Mouse (Mus musculus) adrenal gland, adult 8-10 months (tissue): ENCODE results near the gene Rasgrp1. TPM values are rescaled to one million over a fixed set of nuclear protein-coding genes. Genes with fewer than 3 reads are reported as not detected.

ENCODE experiments used
- DNase-seq: peaks from one replicate; pipeline ENCODE4 v3.0.0; 2022
- total RNA-seq, 4 experiments: library from RNA; stranded (reverse); gene quantifications; 2 replicates each; pipeline ENCODE4 v1.2.4; 2022

The Rasgrp1 gene
- total RNA-seq, 4 experiments from 2014 or later: 0.67 to 2.0 (median 0.90) TPM

GRCm38 (mm10) chr2:117331634-117332033, 11.2 kb downstream of the Rasgrp1 start:
- no peak for DNase-seq

DNA sequence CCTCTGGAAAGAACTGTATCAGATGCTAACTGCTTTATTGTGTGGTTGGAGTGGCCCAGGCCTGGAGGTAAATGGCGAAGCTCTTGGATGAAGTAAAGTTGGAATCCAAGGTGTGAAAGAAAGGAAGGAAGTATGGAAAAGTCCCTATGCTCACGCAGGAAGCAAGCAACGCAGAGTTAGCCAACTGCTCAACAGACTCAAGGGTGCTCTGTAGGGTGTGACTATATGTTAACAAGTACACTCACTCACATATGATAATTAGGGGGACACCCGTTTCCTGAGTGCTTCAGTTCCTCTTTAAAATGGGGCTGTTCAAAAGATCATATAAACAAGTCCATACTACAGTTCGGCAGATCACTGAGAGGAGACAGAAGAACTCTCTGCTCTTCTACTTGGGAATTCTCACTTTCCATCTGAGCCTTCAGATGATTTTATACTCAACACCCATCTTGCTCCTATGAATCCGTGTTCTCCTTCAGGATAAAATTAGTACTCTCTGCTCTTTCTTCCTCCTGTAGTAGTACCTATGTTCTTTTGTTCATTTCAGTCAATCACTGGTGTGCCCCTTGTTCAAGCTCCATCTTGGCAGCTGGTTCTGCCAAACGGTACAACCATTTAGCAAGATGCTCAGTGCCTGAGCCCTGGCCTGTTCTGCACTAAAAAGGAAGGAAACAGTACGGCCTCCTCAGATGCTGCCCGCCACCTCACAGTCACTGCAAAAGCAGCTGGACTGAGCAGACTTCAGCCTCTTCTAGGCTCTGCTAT, 14.1 kb downstream of the Rasgrp1 start:
- DNase-seq: no peak

GRCm38 (mm10) chr2:117322399-117322798, 20.4 kb downstream of the Rasgrp1 start:
- no peak for DNase-seq

- DNase-seq: no peak
Observed at GRCm38 (mm10) chr2:117321231-117321630, 21.6 kb downstream of the Rasgrp1 start.

DNA sequence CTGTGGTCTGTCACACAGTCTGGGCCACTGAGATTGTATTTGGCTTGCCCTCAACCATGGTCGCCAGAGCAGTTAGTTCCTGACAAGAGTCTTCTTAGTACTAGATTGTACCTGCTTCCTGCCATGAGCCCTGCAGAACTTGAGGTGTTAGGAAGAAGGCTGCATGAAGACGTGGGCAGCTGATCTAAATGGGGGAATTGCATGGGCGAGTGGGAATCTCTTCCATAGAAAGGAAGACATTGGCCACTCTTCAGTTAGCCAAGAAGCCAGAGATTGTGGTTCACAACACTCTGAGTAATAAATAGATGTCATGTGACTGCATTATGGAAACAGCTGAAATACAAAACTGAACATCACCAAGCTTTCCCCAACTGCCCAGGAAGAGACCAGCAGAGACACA, 23.8 kb downstream of the Rasgrp1 start:
- no peak for DNase-seq

DNA sequence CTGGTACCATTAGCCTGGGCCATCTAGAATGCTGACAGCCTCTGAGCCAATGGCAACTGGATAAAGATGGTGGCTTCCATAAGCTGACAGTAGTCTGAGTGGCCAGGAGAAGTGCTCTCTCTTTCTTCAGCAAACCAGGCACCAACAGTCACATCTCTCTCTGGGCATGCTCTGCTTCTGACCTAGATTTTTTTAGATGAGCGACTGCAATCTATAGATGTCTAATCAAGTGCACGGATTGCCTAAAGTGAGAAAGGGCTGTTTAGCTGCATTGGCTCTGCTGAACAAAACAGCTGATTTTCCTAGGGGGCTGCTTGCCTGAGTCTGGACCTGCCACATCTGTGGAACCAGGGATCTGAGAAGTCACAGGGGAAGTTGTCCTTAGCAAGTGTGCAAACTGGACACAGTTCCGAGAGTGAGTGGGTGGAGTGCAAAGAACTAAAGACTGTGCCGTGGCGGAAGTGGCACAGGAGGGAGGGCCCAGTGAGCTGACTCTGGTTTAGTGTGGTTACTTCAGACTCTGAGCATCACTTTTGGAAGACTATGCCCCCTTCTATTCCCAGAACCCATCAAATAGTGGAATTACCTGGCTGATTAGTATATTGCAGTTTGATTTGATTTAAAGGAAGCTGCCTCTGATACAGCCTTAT, 29.1 kb downstream of the Rasgrp1 start:
- DNase-seq: no peak

GRCm38 (mm10) chr2:117312441-117312895, 30.3 kb downstream of the Rasgrp1 start:
- no peak for DNase-seq

- no peak for DNase-seq
Observed at GRCm38 (mm10) chr2:117312030-117312429, 30.8 kb downstream of the Rasgrp1 start.

GRCm38 (mm10) chr2:117311349-117311748, 31.5 kb downstream of the Rasgrp1 start:
- no peak for DNase-seq

- no peak for DNase-seq
Observed at GRCm38 (mm10) chr2:117309046-117309445, 33.8 kb downstream of the Rasgrp1 start.

DNA sequence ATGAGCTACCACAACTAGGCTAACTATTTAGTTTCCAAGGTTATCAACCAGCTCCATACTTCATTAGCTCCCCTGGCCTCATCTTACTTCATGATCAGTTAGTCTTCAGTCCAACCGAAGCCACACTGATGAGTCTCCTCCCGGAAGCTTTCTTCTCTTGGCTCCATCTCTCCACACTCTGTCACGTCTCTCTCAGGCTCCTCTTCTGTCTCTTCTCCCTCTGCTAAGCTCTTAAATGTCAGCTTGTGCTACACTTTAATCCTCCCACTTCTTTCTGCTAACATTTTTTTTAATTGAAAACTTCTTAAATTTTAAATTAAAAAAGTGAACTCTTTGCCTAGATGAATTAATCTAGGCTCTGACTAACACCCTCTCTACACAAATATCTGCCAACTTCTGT, 34.8 kb downstream of the Rasgrp1 start:
- DNase-seq: no peak

DNA sequence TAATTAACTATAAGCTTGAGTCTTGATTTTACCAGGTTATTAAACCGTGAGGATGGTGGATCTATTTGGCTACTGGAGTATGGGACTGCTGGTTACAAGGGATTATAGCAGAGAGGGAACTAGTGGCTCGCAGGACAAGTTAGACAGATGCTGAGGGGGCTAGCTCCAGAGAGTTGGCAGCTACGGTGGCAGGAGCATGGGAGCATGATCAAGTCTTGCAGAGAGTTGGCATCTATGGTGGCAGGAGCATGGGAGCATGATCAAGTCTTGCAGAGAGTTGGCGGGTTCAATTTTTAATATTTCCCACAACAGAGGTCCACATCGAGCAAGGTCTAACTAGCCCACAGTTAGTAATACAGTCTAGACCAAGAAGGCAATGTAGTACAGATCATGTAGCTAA, 37.9 kb downstream of the Rasgrp1 start:
- DNase-seq: no peak

DNA sequence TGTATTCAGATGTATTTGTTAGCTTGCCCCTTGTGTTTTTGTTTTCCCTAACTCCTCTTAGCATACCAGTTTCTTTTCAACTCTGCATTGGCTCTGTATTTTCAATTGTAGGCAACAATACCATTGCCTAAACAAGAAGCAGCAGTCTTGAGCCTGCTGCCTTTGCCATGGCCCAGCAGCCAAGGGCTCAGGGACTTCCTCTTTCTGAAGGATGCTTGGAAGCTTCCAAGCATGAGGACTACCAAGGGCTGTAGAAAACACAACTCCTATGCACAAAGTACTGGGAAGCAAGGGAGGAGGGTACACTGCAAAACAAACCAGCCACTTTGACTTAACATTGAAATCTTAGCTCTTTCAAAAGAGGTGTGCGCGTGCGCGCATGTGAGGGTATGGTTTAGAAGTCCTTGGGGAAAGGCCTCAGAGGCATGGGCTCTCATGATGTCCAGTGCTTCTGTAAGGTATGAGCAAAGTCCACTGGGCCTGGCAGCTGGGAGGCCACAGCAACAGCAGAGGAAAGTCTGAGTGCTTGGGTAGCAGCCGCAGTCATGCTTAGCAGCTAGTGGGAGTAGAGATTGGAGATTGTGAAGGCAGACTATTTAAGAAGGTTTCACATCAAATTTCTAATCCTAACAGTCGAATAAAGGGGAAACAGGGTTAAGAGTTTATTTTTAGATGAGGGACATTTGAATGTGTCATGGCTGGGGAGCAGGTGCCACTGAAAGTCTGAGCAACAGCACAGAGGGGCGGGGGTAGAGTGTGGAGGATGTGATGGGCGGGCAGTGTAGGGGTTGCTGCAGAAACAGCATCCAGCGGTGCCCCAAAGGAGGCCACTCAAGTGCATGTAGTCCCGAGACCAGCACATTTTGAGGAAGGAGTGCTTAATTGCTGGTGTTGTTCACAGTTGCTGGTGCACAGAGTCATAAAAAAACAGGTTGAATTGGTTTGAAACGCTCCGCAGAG, 39.1 kb downstream of the Rasgrp1 start:
- DNase-seq: no peak

GRCm38 (mm10) chr2:117299596-117300448, 43.0 kb downstream of the Rasgrp1 start:
- DNase-seq: no peak

DNA sequence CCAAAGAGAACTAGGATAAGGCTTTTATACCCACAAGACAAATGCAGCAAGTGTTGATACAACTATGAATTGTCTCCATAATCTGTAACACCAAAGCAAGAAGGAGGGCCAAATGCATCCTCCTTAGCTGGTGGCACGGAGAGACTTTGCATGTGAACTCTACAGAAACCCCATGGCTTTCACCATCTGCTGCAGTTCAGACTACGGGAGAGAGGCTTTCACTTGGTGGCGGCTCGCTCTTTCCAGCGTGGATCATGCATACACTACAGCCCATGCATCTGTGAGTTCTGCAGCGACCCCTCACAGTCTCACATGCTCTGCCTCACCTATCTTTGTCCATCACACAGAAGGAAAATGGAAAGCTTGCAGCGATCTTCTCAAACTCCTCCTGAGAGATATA, 54.5 kb downstream of the Rasgrp1 start:
- DNase-seq: no peak

GRCm38 (mm10) chr2:117263786-117264408, 78.9 kb downstream of the Rasgrp1 start:
- peak; percentile 14 for DNase-seq

DNA sequence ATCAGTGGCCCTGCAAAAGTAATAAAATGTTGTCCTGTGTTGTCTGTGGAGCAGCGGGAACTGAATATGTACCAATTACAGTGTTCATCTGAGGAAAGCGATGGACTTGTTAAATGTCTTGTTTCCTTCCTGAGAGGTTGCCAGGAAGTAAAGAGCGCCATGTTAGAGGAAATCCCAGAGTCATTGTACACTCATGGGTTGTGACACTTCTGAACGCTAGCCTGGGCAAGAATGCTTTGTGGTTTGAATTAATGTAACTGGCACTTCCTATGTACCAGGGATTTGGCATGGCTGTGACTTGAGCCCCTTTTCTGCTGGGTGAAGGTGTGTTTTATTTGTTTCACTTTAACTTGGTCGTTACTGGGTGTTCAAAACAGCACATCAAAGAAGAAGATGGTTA, 80.6 kb downstream of the Rasgrp1 start:
- DNase-seq: no peak

- DNase-seq: no peak
Observed at GRCm38 (mm10) chr2:117257617-117258016, 85.2 kb downstream of the Rasgrp1 start.

DNA sequence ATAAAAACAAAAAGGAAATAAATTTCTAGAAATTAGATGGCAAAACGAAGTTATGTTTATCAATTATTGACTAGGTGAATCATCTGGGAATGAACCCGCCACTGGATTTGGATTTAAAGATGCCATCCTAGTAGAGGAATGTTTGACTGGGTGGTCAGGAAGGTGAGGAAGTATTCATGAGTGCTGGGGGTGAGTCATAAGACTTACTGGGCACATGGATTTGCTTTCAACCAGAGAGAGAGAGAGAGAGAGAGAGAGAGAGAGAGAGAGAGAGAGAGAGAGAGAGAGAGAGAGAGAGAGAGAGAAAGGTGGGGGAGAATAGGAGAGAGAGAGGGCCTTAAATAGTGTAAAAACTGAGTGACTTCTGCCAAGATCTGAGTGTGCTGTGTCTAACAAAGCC, 87.4 kb downstream of the Rasgrp1 start:
- no peak for DNase-seq

GRCm38 (mm10) chr2:117250001-117250510, 92.7 kb downstream of the Rasgrp1 start:
- peak; percentile 8 for DNase-seq
